Mouse (Mus musculus): ENCODE data around the gene Fam161a.

GRCm38 (mm10) chr11:23017943-23018342 is 10.6 kb downstream of the Fam161a start:
- TF ChIP-seq CHD2 (IDR thresholded peaks at IDR 0.05; ENCODE audit: low read depth, low read length) = no peak
- TF ChIP-seq MAFK (IDR thresholded peaks at IDR 0.05; ENCODE audit: insufficient read depth, low read depth, low read length) = no peak
- no peak for TF ChIP-seq ZC3H11A (IDR thresholded peaks at IDR 0.05; ENCODE audit: borderline replicate concordance, low read depth, low read length)
- no peak for TF ChIP-seq ZNF384 (IDR thresholded peaks at IDR 0.05; ENCODE audit: low read depth, low read length)
- no peak for TF ChIP-seq HCFC1 (IDR thresholded peaks at IDR 0.05; ENCODE audit: borderline replicate concordance, insufficient read depth, low read length)

Measured in ES-E14 (cell line).